Mouse (Mus musculus): ENCODE measurements around the gene Mtss1l. TPM values are rescaled to one million over a fixed set of nuclear protein-coding genes. Genes with fewer than 3 reads are reported as not detected.
A peak's percentile ranks its signal among the peaks of the same experiment; 100 is the strongest.

The Mtss1l gene
- total and polyA plus RNA-seq, 2 experiments from 2014 or later, result 37.7 to 101 TPM

- H3K4me1 ChIP-seq (ENCODE audit: insufficient read depth, low read length), result no peaks in the 10 kb centered on the region
- H3K9ac ChIP-seq (replicated peaks; ENCODE audit: low read length, poor library complexity, severe bottlenecking), result no peak overlapping the region
- no peaks in the 10 kb centered on the region for H3K27me3 ChIP-seq (ENCODE audit: insufficient read depth, low read length)
- 91% methylated on average over 5 of the region's 5 CpGs for WGBS
- H3K36me3 ChIP-seq (ENCODE audit: insufficient read depth, low read length), result peaks cover 42% of the 10 kb centered on the region
- no peak for TF ChIP-seq CTCF (IDR thresholded peaks at IDR 0.05)
- H3K4me2 ChIP-seq (ENCODE audit: low read depth, low read length, poor library complexity, severe bottlenecking), result no peak overlapping the region
- DNase-seq (ENCODE audit: low spot score) (no peak), ATAC-seq (ENCODE audit: low FRiP score) (no peak)
- H3K27ac ChIP-seq (ENCODE audit: low read depth, low read length), result no peak overlapping the region
- H3K9me3 ChIP-seq (ENCODE audit: low read length), result no peaks in the 10 kb centered on the region
- no peak overlapping the region for H3K4me3 ChIP-seq (ENCODE audit: low read depth, low read length)
These were observed 19.4 kb downstream of the Mtss1l start for GRCm38 (mm10) chr8:110740629-110741175.

GRCm38 (mm10) chr8:110741816-110742451 lies 20.7 kb downstream of the Mtss1l start:
- no peak overlapping the region for H3K4me2 ChIP-seq (ENCODE audit: low read depth, low read length, poor library complexity, severe bottlenecking)
- H3K27me3 ChIP-seq (ENCODE audit: insufficient read depth, low read length), result no peaks in the 10 kb centered on the region
- DNase-seq (ENCODE audit: low spot score) (no peak), ATAC-seq (ENCODE audit: low FRiP score) (no peak)
- no peak overlapping the region for H3K9ac ChIP-seq (replicated peaks; ENCODE audit: low read length, poor library complexity, severe bottlenecking)
- no peaks in the 10 kb centered on the region for H3K4me1 ChIP-seq (ENCODE audit: insufficient read depth, low read length)
- peaks cover 33% of the 10 kb centered on the region for H3K36me3 ChIP-seq (ENCODE audit: insufficient read depth, low read length)
- no peak overlapping the region for H3K4me3 ChIP-seq (ENCODE audit: low read depth, low read length)
- no peaks in the 10 kb centered on the region for H3K9me3 ChIP-seq (ENCODE audit: low read length)
- 70% methylated on average over 15 of the region's 15 CpGs for WGBS
- H3K27ac ChIP-seq (ENCODE audit: low read depth, low read length), result peak overlapping the region; percentile 13; the same call in 1 of the 2 replicates
- TF ChIP-seq CTCF (IDR thresholded peaks at IDR 0.05), result no peak

- H3K27me3 ChIP-seq (ENCODE audit: insufficient read depth, low read length), result no peaks in the 10 kb centered on the region
- no peak overlapping the region for H3K9ac ChIP-seq (replicated peaks; ENCODE audit: low read length, poor library complexity, severe bottlenecking)
- TF ChIP-seq CTCF (IDR thresholded peaks at IDR 0.05), result no peak
- no peak overlapping the region for H3K27ac ChIP-seq (ENCODE audit: low read depth, low read length)
- H3K9me3 ChIP-seq (ENCODE audit: low read length), result no peaks in the 10 kb centered on the region
- H3K4me3 ChIP-seq (ENCODE audit: low read depth, low read length), result no peak overlapping the region
- ATAC-seq (ENCODE audit: low FRiP score), result no peak
- no peak overlapping the region for H3K4me2 ChIP-seq (ENCODE audit: low read depth, low read length, poor library complexity, severe bottlenecking)
- DNase-seq (ENCODE audit: low spot score), result no peak
- WGBS, result 88% methylated on average over 5 of the region's 5 CpGs
- H3K36me3 ChIP-seq (ENCODE audit: insufficient read depth, low read length), result peaks cover 28% of the 10 kb centered on the region
- H3K4me1 ChIP-seq (ENCODE audit: insufficient read depth, low read length), result no peaks in the 10 kb centered on the region
These were observed 21.2 kb downstream of the Mtss1l start for GRCm38 (mm10) chr8:110742452-110742818.

- no peaks in the 10 kb centered on the region for H3K4me1 ChIP-seq (ENCODE audit: insufficient read depth, low read length)
- DNase-seq (ENCODE audit: low spot score) (no peak), ATAC-seq (ENCODE audit: low FRiP score) (no peak)
- H3K27me3 ChIP-seq (ENCODE audit: insufficient read depth, low read length), result no peaks in the 10 kb centered on the region
- H3K9me3 ChIP-seq (ENCODE audit: low read length), result no peaks in the 10 kb centered on the region
- H3K27ac ChIP-seq (ENCODE audit: low read depth, low read length), result no peak overlapping the region
- 97% methylated on average over 10 of the region's 10 CpGs for WGBS
- H3K9ac ChIP-seq (replicated peaks; ENCODE audit: low read length, poor library complexity, severe bottlenecking), result no peak overlapping the region
- no peak for TF ChIP-seq CTCF (IDR thresholded peaks at IDR 0.05)
- H3K4me2 ChIP-seq (ENCODE audit: low read depth, low read length, poor library complexity, severe bottlenecking), result no peak overlapping the region
- H3K36me3 ChIP-seq (ENCODE audit: insufficient read depth, low read length), result peaks cover under 1% of the 10 kb centered on the region; the same call in 1 of the 2 replicates
- H3K4me3 ChIP-seq (ENCODE audit: low read depth, low read length), result no peak overlapping the region
These were observed 23.9 kb downstream of the Mtss1l start for GRCm38 (mm10) chr8:110745162-110745561.

- no peak overlapping the region for H3K4me2 ChIP-seq (ENCODE audit: low read depth, low read length, poor library complexity, severe bottlenecking)
- 70% methylated on average over 9 of the region's 9 CpGs for WGBS
- no peak for TF ChIP-seq CTCF (IDR thresholded peaks at IDR 0.05)
- H3K36me3 ChIP-seq (ENCODE audit: insufficient read depth, low read length), result no peaks in the 10 kb centered on the region
- no peak overlapping the region for H3K27ac ChIP-seq (ENCODE audit: low read depth, low read length)
- DNase-seq (ENCODE audit: low spot score) (no peak), ATAC-seq (ENCODE audit: low FRiP score) (no peak)
- H3K9ac ChIP-seq (replicated peaks; ENCODE audit: low read length, poor library complexity, severe bottlenecking), result no peak overlapping the region
- no peak overlapping the region for H3K4me3 ChIP-seq (ENCODE audit: low read depth, low read length)
- no peaks in the 10 kb centered on the region for H3K27me3 ChIP-seq (ENCODE audit: insufficient read depth, low read length)
- no peaks in the 10 kb centered on the region for H3K9me3 ChIP-seq (ENCODE audit: low read length)
- no peaks in the 10 kb centered on the region for H3K4me1 ChIP-seq (ENCODE audit: insufficient read depth, low read length)
These were observed 25.4 kb downstream of the Mtss1l start for GRCm38 (mm10) chr8:110746661-110747060.

GRCm38 (mm10) chr8:110749500-110750170 lies 28.4 kb downstream of the Mtss1l start:
- DNase-seq (ENCODE audit: low spot score) (peak; percentile 90), ATAC-seq (ENCODE audit: low FRiP score) (0 out of 2 replicates have a peak, but pooled peaks have one; percentile 63)
- WGBS, result 59% methylated on average over 10 of the region's 10 CpGs
- Histone ChIP-seq H3K4me2 (ENCODE audit: low read depth, low read length, poor library complexity, severe bottlenecking) (no peak overlapping the region), H3K4me1 (ENCODE audit: insufficient read depth, low read length) (no peaks in the 10 kb centered on the region), H3K36me3 (ENCODE audit: insufficient read depth, low read length) (no peaks in the 10 kb centered on the region), H3K9ac (replicated peaks; ENCODE audit: low read length, poor library complexity, severe bottlenecking) (no peak overlapping the region), H3K9me3 (ENCODE audit: low read length) (no peaks in the 10 kb centered on the region), H3K27ac (ENCODE audit: low read depth, low read length) (no peak overlapping the region), H3K4me3 (ENCODE audit: low read depth, low read length) (no peak overlapping the region), H3K27me3 (ENCODE audit: insufficient read depth, low read length) (no peaks in the 10 kb centered on the region)
- peak; percentile 95 for TF ChIP-seq CTCF (IDR thresholded peaks at IDR 0.05)

All from midbrain, postnatal 0 days (tissue).